Mouse (Mus musculus): ENCODE measurements at regions not wholly inside any gene's neighbourhood (a gene's known extent, or its start where the extent isn't known, plus 50 kb on each side); places are given as distances from the start of the nearest gene placed in this dataset.

- WGBS: 80% methylated on average over 2 of the region's 2 CpGs
- no peak for ATAC-seq (ENCODE audit: insufficient read depth, low FRiP score, low TSS enrichment)
These were observed 662.4 kb upstream of the Jmjd1c start for GRCm38 (mm10) chr10:66433490-66433889.

GRCm38 (mm10) chr10:66470684-66471083, 625.2 kb upstream of the Jmjd1c start:
- DNase-seq (ENCODE audit: low spot score) (no peak), ATAC-seq (ENCODE audit: insufficient read depth, low FRiP score, low TSS enrichment) (no peak)
- WGBS: 69% methylated on average over 4 of the region's 4 CpGs
- H3K9ac ChIP-seq (ENCODE audit: low read length): no peak overlapping the region
- no peak overlapping the region for H3K27ac ChIP-seq (ENCODE audit: low read depth, low read length)
- H3K4me2 ChIP-seq (ENCODE audit: low read depth): no peak overlapping the region
- H3K9me3 ChIP-seq (ENCODE audit: control insufficient read depth, low read length): no peaks in the 10 kb centered on the region
- no peaks in the 10 kb centered on the region for H3K4me1 ChIP-seq (ENCODE audit: control insufficient read depth, insufficient read depth, low read length)
- no peaks in the 10 kb centered on the region for H3K27me3 ChIP-seq (ENCODE audit: control insufficient read depth, insufficient read depth, low read length)
- no peaks in the 10 kb centered on the region for H3K36me3 ChIP-seq (ENCODE audit: control insufficient read depth, insufficient read depth, low read length)
- H3K4me3 ChIP-seq (ENCODE audit: low read depth, low read length): no peak overlapping the region

More at GRCm38 (mm10) chr10:66433490-66433889, 662.4 kb upstream of the Jmjd1c start:
- no peaks in the 10 kb centered on the region for H3K36me3 ChIP-seq (ENCODE audit: control insufficient read depth, insufficient read depth, low read length)
- no peak overlapping the region for H3K9ac ChIP-seq (ENCODE audit: low read length)
- no peak overlapping the region for H3K27ac ChIP-seq (ENCODE audit: low read depth, low read length)
- no peak for DNase-seq (ENCODE audit: low spot score)
- no peaks in the 10 kb centered on the region for H3K9me3 ChIP-seq (ENCODE audit: control insufficient read depth, low read length)
- no peak overlapping the region for H3K4me2 ChIP-seq (ENCODE audit: low read depth)
- H3K4me1 ChIP-seq (ENCODE audit: control insufficient read depth, insufficient read depth, low read length): no peaks in the 10 kb centered on the region
- no peak overlapping the region for H3K4me3 ChIP-seq (ENCODE audit: low read depth, low read length)
- H3K27me3 ChIP-seq (ENCODE audit: control insufficient read depth, insufficient read depth, low read length): no peaks in the 10 kb centered on the region

GRCm38 (mm10) chr10:66472038-66472437, 623.9 kb upstream of the Jmjd1c start:
- no peaks in the 10 kb centered on the region for H3K36me3 ChIP-seq (ENCODE audit: control insufficient read depth, insufficient read depth, low read length)
- no peak overlapping the region for H3K9ac ChIP-seq (ENCODE audit: low read length)
- DNase-seq (ENCODE audit: low spot score) (no peak), ATAC-seq (ENCODE audit: insufficient read depth, low FRiP score, low TSS enrichment) (no peak)
- no peaks in the 10 kb centered on the region for H3K9me3 ChIP-seq (ENCODE audit: control insufficient read depth, low read length)
- WGBS: 81% methylated on average over 4 of the region's 4 CpGs
- H3K4me3 ChIP-seq (ENCODE audit: low read depth, low read length): no peak overlapping the region
- no peaks in the 10 kb centered on the region for H3K27me3 ChIP-seq (ENCODE audit: control insufficient read depth, insufficient read depth, low read length)
- H3K27ac ChIP-seq (ENCODE audit: low read depth, low read length): no peak overlapping the region
- H3K4me2 ChIP-seq (ENCODE audit: low read depth): no peak overlapping the region
- no peaks in the 10 kb centered on the region for H3K4me1 ChIP-seq (ENCODE audit: control insufficient read depth, insufficient read depth, low read length)

GRCm38 (mm10) chr10:66475187-66475735, 620.7 kb upstream of the Jmjd1c start:
- Histone ChIP-seq H3K4me3 (ENCODE audit: low read depth, low read length) (no peak overlapping the region), H3K27ac (ENCODE audit: low read depth, low read length) (no peak overlapping the region), H3K27me3 (ENCODE audit: control insufficient read depth, insufficient read depth, low read length) (no peaks in the 10 kb centered on the region), H3K36me3 (ENCODE audit: control insufficient read depth, insufficient read depth, low read length) (no peaks in the 10 kb centered on the region), H3K9ac (ENCODE audit: low read length) (no peak overlapping the region), H3K4me1 (ENCODE audit: control insufficient read depth, insufficient read depth, low read length) (no peaks in the 10 kb centered on the region), H3K9me3 (ENCODE audit: control insufficient read depth, low read length) (no peaks in the 10 kb centered on the region), H3K4me2 (ENCODE audit: low read depth) (no peak overlapping the region)
- DNase-seq (ENCODE audit: low spot score): no peak
- WGBS: 77% methylated on average over 1 of the region's 1 CpGs
- ATAC-seq (ENCODE audit: insufficient read depth, low FRiP score, low TSS enrichment): no peak

GRCm38 (mm10) chr10:66490871-66491270, 605.1 kb upstream of the Jmjd1c start:
- Histone ChIP-seq H3K9ac (ENCODE audit: low read length) (no peak overlapping the region), H3K4me1 (ENCODE audit: control insufficient read depth, insufficient read depth, low read length) (no peaks in the 10 kb centered on the region), H3K27ac (ENCODE audit: low read depth, low read length) (no peak overlapping the region), H3K4me3 (ENCODE audit: low read depth, low read length) (no peak overlapping the region), H3K4me2 (ENCODE audit: low read depth) (no peak overlapping the region), H3K27me3 (ENCODE audit: control insufficient read depth, insufficient read depth, low read length) (no peaks in the 10 kb centered on the region), H3K9me3 (ENCODE audit: control insufficient read depth, low read length) (no peaks in the 10 kb centered on the region), H3K36me3 (ENCODE audit: control insufficient read depth, insufficient read depth, low read length) (no peaks in the 10 kb centered on the region)
- ATAC-seq (ENCODE audit: insufficient read depth, low FRiP score, low TSS enrichment) (no peak), DNase-seq (ENCODE audit: low spot score) (no peak)
- WGBS: 87% methylated on average over 5 of the region's 5 CpGs

- no peak for DNase-seq (ENCODE audit: low spot score)
- WGBS: 70% methylated on average over 10 of the region's 10 CpGs
These were observed 604.1 kb upstream of the Jmjd1c start for GRCm38 (mm10) chr10:66491850-66492249.

GRCm38 (mm10) chr10:66539846-66540245, 556.1 kb upstream of the Jmjd1c start:
- Histone ChIP-seq H3K9me3 (ENCODE audit: control insufficient read depth, low read length) (no peaks in the 10 kb centered on the region), H3K27ac (ENCODE audit: low read depth, low read length) (no peak overlapping the region), H3K4me2 (ENCODE audit: low read depth) (no peak overlapping the region), H3K9ac (ENCODE audit: low read length) (no peak overlapping the region), H3K4me1 (ENCODE audit: control insufficient read depth, insufficient read depth, low read length) (no peaks in the 10 kb centered on the region), H3K36me3 (ENCODE audit: control insufficient read depth, insufficient read depth, low read length) (no peaks in the 10 kb centered on the region), H3K27me3 (ENCODE audit: control insufficient read depth, insufficient read depth, low read length) (no peaks in the 10 kb centered on the region), H3K4me3 (ENCODE audit: low read depth, low read length) (no peak overlapping the region)
- 83% methylated on average over 5 of the region's 5 CpGs for WGBS
- no peak for DNase-seq (ENCODE audit: low spot score)
- ATAC-seq (ENCODE audit: insufficient read depth, low FRiP score, low TSS enrichment): no peak

More at GRCm38 (mm10) chr10:66491850-66492249, 604.1 kb upstream of the Jmjd1c start:
- no peak overlapping the region for H3K27ac ChIP-seq (ENCODE audit: low read depth, low read length)
- H3K4me3 ChIP-seq (ENCODE audit: low read depth, low read length): no peak overlapping the region
- H3K4me1 ChIP-seq (ENCODE audit: control insufficient read depth, insufficient read depth, low read length): no peaks in the 10 kb centered on the region
- ATAC-seq (ENCODE audit: insufficient read depth, low FRiP score, low TSS enrichment): no peak
- no peaks in the 10 kb centered on the region for H3K9me3 ChIP-seq (ENCODE audit: control insufficient read depth, low read length)
- no peak overlapping the region for H3K9ac ChIP-seq (ENCODE audit: low read length)
- H3K36me3 ChIP-seq (ENCODE audit: control insufficient read depth, insufficient read depth, low read length): no peaks in the 10 kb centered on the region
- H3K27me3 ChIP-seq (ENCODE audit: control insufficient read depth, insufficient read depth, low read length): no peaks in the 10 kb centered on the region
- no peak overlapping the region for H3K4me2 ChIP-seq (ENCODE audit: low read depth)

- Histone ChIP-seq H3K9me3 (ENCODE audit: control insufficient read depth, low read length) (no peaks in the 10 kb centered on the region), H3K9ac (ENCODE audit: low read length) (no peak overlapping the region), H3K27ac (ENCODE audit: low read depth, low read length) (no peak overlapping the region), H3K4me1 (ENCODE audit: control insufficient read depth, insufficient read depth, low read length) (no peaks in the 10 kb centered on the region), H3K27me3 (ENCODE audit: control insufficient read depth, insufficient read depth, low read length) (no peaks in the 10 kb centered on the region), H3K4me2 (ENCODE audit: low read depth) (no peak overlapping the region), H3K36me3 (ENCODE audit: control insufficient read depth, insufficient read depth, low read length) (no peaks in the 10 kb centered on the region), H3K4me3 (ENCODE audit: low read depth, low read length) (no peak overlapping the region)
- WGBS: 78% methylated on average over 2 of the region's 2 CpGs
- DNase-seq (ENCODE audit: low spot score) (no peak), ATAC-seq (ENCODE audit: insufficient read depth, low FRiP score, low TSS enrichment) (no peak)
These were observed 549.3 kb upstream of the Jmjd1c start for GRCm38 (mm10) chr10:66546656-66547055.

- no peaks in the 10 kb centered on the region for H3K4me1 ChIP-seq (ENCODE audit: control insufficient read depth, insufficient read depth, low read length)
- no peak overlapping the region for H3K4me3 ChIP-seq (ENCODE audit: low read depth, low read length)
- no peaks in the 10 kb centered on the region for H3K27me3 ChIP-seq (ENCODE audit: control insufficient read depth, insufficient read depth, low read length)
- no peaks in the 10 kb centered on the region for H3K36me3 ChIP-seq (ENCODE audit: control insufficient read depth, insufficient read depth, low read length)
- no peaks in the 10 kb centered on the region for H3K9me3 ChIP-seq (ENCODE audit: control insufficient read depth, low read length)
- ATAC-seq (ENCODE audit: insufficient read depth, low FRiP score, low TSS enrichment): no peak
- no peak overlapping the region for H3K9ac ChIP-seq (ENCODE audit: low read length)
- H3K27ac ChIP-seq (ENCODE audit: low read depth, low read length): no peak overlapping the region
- 62% methylated on average over 3 of the region's 3 CpGs for WGBS
- DNase-seq (ENCODE audit: low spot score): no peak
- H3K4me2 ChIP-seq (ENCODE audit: low read depth): no peak overlapping the region
These were observed 548.3 kb upstream of the Jmjd1c start for GRCm38 (mm10) chr10:66547660-66548059.
